Mouse (Mus musculus) cerebellum, adult 9-10 months (tissue): ENCODE measurements around the gene Srcin1.

Experiments
- DNase-seq: peaks from one replicate; pipeline ENCODE4 v3.0.0; 2022

Gene Srcin1

GRCm38 (mm10) chr11:97576136-97576906, at the start of gene Srcin1:
Gene Srcin1 (minus strand): TSS chr11:97576186.
- peak; percentile 85 for DNase-seq

GRCm38 (mm10) chr11:97625551-97625950, 49.6 kb upstream of the Srcin1 start:
- DNase-seq: no peak

DNA sequence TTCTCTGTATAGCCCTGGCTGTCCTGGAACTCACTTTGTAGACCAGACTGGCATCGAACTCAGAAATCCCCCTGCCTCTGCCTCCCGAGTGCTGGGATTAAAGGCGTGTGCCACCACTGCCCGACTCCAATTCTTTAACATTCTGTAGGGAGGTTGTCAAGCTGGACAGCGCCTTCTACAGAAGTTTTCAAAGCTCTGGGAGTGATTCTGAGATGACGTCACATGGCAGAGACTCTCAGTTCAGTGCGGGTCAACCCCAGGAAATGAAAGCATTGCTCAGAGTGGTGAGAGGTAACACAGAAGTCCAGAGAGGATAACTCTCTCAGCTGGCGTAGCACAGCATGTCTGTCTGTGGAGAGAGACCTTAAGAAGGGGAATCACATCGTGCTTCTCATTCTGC, 47.2 kb upstream of the Srcin1 start:
- DNase-seq: no peak

- DNase-seq: peak; percentile 84
Observed at GRCm38 (mm10) chr11:97622440-97622839, 46.5 kb upstream of the Srcin1 start.

GRCm38 (mm10) chr11:97619391-97619795, 43.4 kb upstream of the Srcin1 start:
- DNase-seq: peak; percentile 82

DNA sequence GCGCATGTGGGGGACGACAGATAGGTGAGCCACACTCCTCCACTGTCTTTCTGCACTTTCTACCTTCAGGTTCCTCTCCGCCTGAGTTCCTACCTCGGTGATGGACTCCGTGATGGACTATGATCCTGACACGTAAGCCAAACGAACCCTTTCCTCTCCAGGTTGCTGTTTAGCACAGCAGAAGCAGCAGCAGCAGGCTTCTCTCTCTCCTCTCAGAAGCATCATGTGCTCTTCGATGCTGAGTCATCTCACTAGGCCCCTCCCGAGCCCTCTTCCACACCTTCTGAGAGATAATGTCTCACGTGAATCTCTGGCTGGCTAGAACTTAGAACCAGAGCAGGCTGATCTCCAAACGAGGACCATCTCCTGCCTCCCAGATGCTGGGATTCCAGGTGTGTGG, 42.4 kb upstream of the Srcin1 start:
- DNase-seq: no peak

- no peak for DNase-seq
Observed at GRCm38 (mm10) chr11:97615276-97615675, 39.3 kb upstream of the Srcin1 start.

DNA sequence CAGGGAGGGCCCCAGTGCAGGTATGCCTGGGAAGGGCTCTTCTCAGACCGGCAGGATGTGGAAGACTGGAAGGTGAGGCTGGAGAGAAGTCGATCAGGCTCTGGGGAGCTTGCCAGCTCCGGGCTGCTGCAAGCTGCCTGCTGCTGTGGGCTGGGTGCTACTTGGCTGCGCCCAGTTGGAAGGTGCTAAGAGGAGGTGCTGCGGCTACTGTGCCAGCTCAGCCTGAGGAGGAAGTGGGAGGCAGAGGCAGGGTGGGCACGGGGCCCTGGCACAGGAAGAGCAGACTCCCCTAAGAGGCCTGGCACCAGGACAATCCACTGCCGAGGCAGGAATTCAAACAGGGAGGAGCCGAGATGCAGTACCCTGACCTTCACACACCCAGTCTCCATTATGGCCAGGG, 35.1 kb upstream of the Srcin1 start:
- no peak for DNase-seq

- DNase-seq: no peak
Observed at GRCm38 (mm10) chr11:97609743-97610142, 33.8 kb upstream of the Srcin1 start.

- DNase-seq: no peak
Observed at GRCm38 (mm10) chr11:97608933-97609332, 32.9 kb upstream of the Srcin1 start.

- no peak for DNase-seq
Observed at GRCm38 (mm10) chr11:97607056-97607725, 31.2 kb upstream of the Srcin1 start.

GRCm38 (mm10) chr11:97603891-97604290, 27.9 kb upstream of the Srcin1 start:
- no peak for DNase-seq

GRCm38 (mm10) chr11:97602223-97602622, 26.2 kb upstream of the Srcin1 start:
- DNase-seq: no peak

- no peak for DNase-seq
Observed at GRCm38 (mm10) chr11:97599104-97599503, 23.1 kb upstream of the Srcin1 start.

DNA sequence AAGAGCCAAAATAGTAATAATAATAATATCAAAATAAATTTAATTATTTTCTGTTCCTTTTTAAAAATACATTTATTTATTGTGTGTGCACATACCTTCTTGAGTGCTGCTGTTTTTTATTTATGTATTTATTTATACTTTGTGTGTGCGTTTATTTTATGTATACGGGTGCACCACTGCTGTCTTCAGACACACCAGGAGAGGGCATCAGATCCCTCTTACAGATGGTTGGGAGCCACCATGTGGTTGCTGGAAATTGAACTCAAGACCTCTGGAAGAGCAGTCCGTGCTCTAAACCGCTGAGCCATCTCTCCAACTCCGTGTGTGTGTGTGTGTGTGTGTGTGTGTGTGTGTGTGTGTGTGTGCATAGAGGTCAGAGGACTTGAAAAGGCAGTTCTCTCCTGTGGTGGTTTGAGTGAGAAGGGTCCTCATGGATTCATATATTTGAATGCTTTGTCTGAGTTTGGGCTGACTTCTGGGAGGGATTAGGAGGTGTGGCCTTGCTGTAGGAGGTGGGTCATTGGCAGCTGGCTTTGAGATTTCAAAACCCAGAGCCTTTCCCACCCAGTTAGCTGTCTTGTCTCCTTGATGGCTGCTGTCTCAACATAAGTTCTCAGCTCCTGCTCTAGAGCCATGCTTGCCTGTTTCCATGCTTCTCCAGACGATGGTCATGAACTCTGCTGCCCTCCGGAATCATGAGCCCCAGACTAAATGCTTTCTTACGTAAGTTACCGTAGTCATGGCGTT, 22.1 kb upstream of the Srcin1 start:
- no peak for DNase-seq

DNA sequence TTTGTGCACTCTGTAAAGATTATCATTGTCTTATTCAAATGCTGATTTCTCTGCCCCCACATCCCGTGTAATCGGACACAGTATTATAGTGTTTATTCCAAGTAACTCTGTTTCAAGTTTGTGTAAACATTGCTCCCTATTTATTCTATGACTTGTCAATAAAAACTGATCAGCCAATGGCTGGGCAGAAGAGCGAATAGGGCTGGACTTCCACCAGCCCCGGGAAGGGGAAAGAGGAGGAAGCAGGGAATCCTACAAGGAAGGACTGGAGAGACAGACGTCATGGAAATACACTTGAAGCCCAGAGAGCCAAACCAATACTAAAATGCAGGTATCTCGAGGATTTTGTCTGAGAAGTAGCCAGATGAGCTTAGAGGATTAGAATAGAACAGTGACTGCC, 18.1 kb upstream of the Srcin1 start:
- DNase-seq: no peak

DNA sequence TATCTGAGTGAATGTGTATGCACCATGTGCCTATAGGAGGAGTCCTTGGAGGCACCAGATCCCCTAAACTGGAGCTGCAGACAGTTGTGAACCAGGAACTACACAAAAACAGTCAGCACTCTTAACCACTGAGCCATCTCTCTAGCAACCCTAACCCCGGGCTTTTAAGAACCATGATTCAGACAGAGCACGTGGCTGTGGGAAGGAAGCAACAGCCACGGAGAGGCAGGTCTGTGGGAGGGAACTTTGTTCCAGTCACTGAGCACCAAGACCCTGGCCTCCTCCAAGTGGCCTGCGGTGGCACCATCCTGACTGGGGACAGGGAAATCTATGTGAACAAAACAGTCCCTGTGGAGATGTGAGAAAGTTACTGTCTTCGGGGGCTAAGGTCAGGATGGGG, 15.9 kb upstream of the Srcin1 start:
- DNase-seq: no peak

GRCm38 (mm10) chr11:97590227-97590960, 14.4 kb upstream of the Srcin1 start:
- peak; percentile 61 for DNase-seq

DNA sequence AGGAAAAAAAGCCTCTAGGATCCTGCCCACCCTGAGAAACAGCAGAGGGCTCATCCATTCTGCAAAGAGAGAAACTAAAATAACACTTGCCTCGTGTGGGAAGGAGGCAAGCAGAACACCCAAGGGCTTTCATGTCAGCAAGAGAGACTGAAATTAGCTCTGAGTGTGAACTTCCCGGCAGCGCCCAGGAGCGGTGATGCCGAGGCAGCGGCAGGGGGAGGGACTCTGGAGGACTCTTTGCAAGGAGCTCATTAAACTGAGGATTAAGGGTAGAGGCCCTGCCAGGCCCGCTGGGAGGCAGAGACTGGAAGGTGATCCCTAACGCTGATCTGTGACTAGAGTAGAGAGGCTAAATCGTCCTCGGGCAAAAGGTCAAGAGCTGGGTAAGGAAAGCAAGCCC, 13.2 kb upstream of the Srcin1 start:
- no peak for DNase-seq

DNA sequence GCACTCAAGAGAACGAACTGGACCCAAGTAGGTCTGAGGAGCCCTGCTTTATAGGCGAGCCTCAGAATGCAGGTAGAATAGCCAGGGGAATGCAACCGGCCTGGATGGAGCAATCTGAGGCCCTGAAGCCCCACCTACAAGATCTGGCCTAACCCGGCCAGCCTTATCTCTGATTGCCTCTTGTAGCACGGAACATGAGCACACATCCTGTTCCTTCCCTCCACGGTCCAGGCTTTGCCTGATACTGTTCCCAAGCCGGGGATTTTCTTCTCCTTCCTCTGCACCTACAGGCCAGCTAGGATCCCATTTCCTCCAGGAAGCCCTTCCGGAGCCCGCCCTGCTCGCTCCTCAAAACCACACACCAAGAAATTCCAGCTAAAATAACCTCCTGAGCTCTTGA, 9.9 kb upstream of the Srcin1 start:
- no peak for DNase-seq

DNA sequence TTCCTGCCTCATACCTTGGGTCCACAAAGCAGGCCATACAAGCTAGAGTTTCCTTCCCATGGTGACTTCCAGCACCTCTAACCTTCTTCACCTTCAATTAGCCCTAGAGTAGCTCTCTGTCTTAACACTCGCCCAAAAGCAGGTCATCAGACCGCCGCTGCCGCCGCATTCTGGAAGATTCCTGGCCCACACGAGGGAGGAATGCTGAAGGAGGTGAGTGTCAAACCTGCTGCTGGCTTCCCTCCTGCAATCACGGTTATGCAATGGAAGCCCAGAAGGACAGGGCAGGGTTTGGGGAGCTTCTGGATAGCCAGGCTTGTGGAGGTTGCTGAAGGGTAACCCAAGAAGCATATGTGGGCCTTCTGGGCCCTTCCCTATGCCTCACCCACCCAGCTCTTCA, 8.5 kb upstream of the Srcin1 start:
- DNase-seq: no peak

DNA sequence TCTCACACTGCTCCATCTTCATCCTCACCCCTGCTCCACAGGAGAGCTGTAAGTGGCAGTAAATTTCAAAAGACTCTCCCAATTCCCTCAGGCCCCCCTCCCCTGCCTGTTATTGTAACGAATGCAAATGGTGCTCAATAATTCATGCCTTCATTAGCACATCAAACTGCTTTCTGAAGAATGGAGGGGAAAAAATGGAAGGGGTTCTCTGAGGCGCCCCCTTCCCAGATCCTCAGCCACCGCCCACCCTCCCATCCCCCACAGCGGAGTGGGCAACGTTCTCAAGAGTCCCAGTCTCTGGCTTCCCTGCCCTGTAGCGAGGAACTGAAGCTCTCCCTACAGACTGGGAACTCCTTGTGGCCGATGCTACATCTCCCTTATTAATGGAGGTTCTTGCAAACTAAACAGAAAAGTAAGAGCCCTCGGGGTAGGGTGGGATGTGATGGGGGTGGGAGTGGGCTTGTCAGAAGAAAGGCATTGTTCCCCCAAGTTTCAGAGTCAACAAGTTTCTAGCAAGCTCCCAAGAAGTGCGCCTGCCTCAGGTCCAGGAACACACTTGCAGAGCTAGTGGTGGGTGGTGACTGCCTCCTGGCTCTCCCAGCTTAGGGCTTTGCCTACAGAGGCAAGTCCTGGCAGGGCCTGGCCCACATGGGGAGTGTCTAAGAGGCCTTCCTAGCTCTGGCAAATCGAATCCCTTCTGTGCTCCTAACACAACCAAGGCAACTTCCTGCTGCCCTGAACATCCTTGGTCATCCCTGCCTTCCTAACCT, 3.3 kb upstream of the Srcin1 start:
- no peak for DNase-seq
